Mouse (Mus musculus): ENCODE measurements around the gene 5730522E02Rik. TPM values are rescaled to one million over a fixed set of nuclear protein-coding genes. Genes with fewer than 3 reads are reported as not detected.

5730522E02Rik gene
- polyA plus RNA-seq, 1 experiment: not detected

GRCm38 (mm10) chr11:26063252-26063651 is 147.3 kb downstream of the 5730522E02Rik start:
- H3K27me3 ChIP-seq (ENCODE audit: control insufficient read depth, insufficient read depth, insufficient read length): no peaks in the 10 kb centered on the region
- no peaks in the 10 kb centered on the region for H3K36me3 ChIP-seq (ENCODE audit: control insufficient read depth, insufficient read depth)
- no peak overlapping the region for H3ac ChIP-seq (ENCODE audit: control insufficient read depth, insufficient read length)
- no peaks in the 10 kb centered on the region for H3K79me2 ChIP-seq (ENCODE audit: control insufficient read depth, insufficient read depth)
- no peak overlapping the region for H3K4me2 ChIP-seq (ENCODE audit: low read depth)
- TF ChIP-seq CEBPB (IDR thresholded peaks at IDR 0.05; ENCODE audit: insufficient read depth, poor library complexity, severe bottlenecking): no peak
- TF ChIP-seq USF1 (IDR thresholded peaks at IDR 0.05; ENCODE audit: low read depth): no peak
- no peak for TF ChIP-seq TCF3 (IDR thresholded peaks at IDR 0.05; ENCODE audit: insufficient read length, low read depth)
- TF ChIP-seq POLR2AphosphoS2 (IDR thresholded peaks at IDR 0.05; ENCODE audit: insufficient read length, low read depth): no peak
- no peak for TF ChIP-seq REST (IDR thresholded peaks at IDR 0.05; ENCODE audit: insufficient read depth, insufficient read length)
- H3K4me3 ChIP-seq: no peak overlapping the region

- no peaks in the 10 kb centered on the region for H3K36me3 ChIP-seq (ENCODE audit: control insufficient read depth, insufficient read depth)
- H3K27me3 ChIP-seq (ENCODE audit: control insufficient read depth, insufficient read depth, insufficient read length): no peaks in the 10 kb centered on the region
- no peak overlapping the region for H3ac ChIP-seq (ENCODE audit: control insufficient read depth, insufficient read length)
- no peak for TF ChIP-seq USF1 (IDR thresholded peaks at IDR 0.05; ENCODE audit: low read depth)
- TF ChIP-seq POLR2A (IDR thresholded peaks at IDR 0.05; ENCODE audit: insufficient read length, low read depth): no peak
- TF ChIP-seq TCF3 (IDR thresholded peaks at IDR 0.05; ENCODE audit: insufficient read length, low read depth): no peak
- no peak for TF ChIP-seq POLR2AphosphoS2 (IDR thresholded peaks at IDR 0.05; ENCODE audit: insufficient read length, low read depth)
- TF ChIP-seq TCF12 (IDR thresholded peaks at IDR 0.05; ENCODE audit: insufficient read depth, poor library complexity, severe bottlenecking): no peak
- TF ChIP-seq SRF (IDR thresholded peaks at IDR 0.05; ENCODE audit: control insufficient read depth, insufficient read length, low read depth): no peak
- TF ChIP-seq E2F4 (IDR thresholded peaks at IDR 0.05; ENCODE audit: insufficient read depth): no peak
- no peak for TF ChIP-seq REST (IDR thresholded peaks at IDR 0.05; ENCODE audit: insufficient read depth, insufficient read length)
- no peak for TF ChIP-seq CEBPB (IDR thresholded peaks at IDR 0.05; ENCODE audit: insufficient read depth, poor library complexity, severe bottlenecking)
- TF ChIP-seq MYOD1 (IDR thresholded peaks at IDR 0.05; ENCODE audit: control insufficient read depth in 1 of 3, insufficient read length in 2 of 3, low read depth in 2 of 3): no peak
- no peak for TF ChIP-seq MAX (IDR thresholded peaks at IDR 0.05; ENCODE audit: low read depth)
- H3K4me3 ChIP-seq: no peak overlapping the region
- H3K79me2 ChIP-seq (ENCODE audit: control insufficient read depth, insufficient read depth): no peaks in the 10 kb centered on the region
- no peak overlapping the region for H3K4me2 ChIP-seq (ENCODE audit: low read depth)
These were observed 149.0 kb downstream of the 5730522E02Rik start for GRCm38 (mm10) chr11:26061471-26062137.

GRCm38 (mm10) chr11:26013527-26013926 is 197.0 kb downstream of the 5730522E02Rik start:
- no peak overlapping the region for H3K4me2 ChIP-seq (ENCODE audit: low read depth)
- H3ac ChIP-seq (ENCODE audit: control insufficient read depth, insufficient read length): no peak overlapping the region
- H3K27me3 ChIP-seq (ENCODE audit: control insufficient read depth, insufficient read depth, insufficient read length): no peaks in the 10 kb centered on the region
- H3K79me2 ChIP-seq (ENCODE audit: control insufficient read depth, insufficient read depth): no peaks in the 10 kb centered on the region
- no peak for TF ChIP-seq SRF (IDR thresholded peaks at IDR 0.05; ENCODE audit: control insufficient read depth, insufficient read length, low read depth)
- no peak for TF ChIP-seq TCF3 (IDR thresholded peaks at IDR 0.05; ENCODE audit: insufficient read length, low read depth)
- no peak for TF ChIP-seq USF1 (IDR thresholded peaks at IDR 0.05; ENCODE audit: low read depth)
- no peak for TF ChIP-seq POLR2AphosphoS2 (IDR thresholded peaks at IDR 0.05; ENCODE audit: insufficient read length, low read depth)
- no peak for TF ChIP-seq MYOD1 (IDR thresholded peaks at IDR 0.05; ENCODE audit: control insufficient read depth in 1 of 3, insufficient read length in 2 of 3, low read depth in 2 of 3)
- no peak for TF ChIP-seq POLR2A (IDR thresholded peaks at IDR 0.05; ENCODE audit: insufficient read length, low read depth)
- TF ChIP-seq CEBPB (IDR thresholded peaks at IDR 0.05; ENCODE audit: insufficient read depth, poor library complexity, severe bottlenecking): no peak
- no peak for TF ChIP-seq MYOG (IDR thresholded peaks at IDR 0.05; ENCODE audit: control insufficient read depth in 1 of 3, insufficient read depth in 1 of 3, insufficient read length in 2 of 3, low read depth in 2 of 3)
- no peaks in the 10 kb centered on the region for H3K36me3 ChIP-seq (ENCODE audit: control insufficient read depth, insufficient read depth)
- no peak overlapping the region for H3K4me3 ChIP-seq

- no peaks in the 10 kb centered on the region for H3K36me3 ChIP-seq (ENCODE audit: control insufficient read depth, insufficient read depth)
- no peak overlapping the region for H3K4me3 ChIP-seq
- no peak overlapping the region for H3K4me2 ChIP-seq (ENCODE audit: low read depth)
- no peak overlapping the region for H3ac ChIP-seq (ENCODE audit: control insufficient read depth, insufficient read length)
- TF ChIP-seq TCF3 (IDR thresholded peaks at IDR 0.05; ENCODE audit: insufficient read length, low read depth): no peak
- TF ChIP-seq MYOG (IDR thresholded peaks at IDR 0.05; ENCODE audit: control insufficient read depth in 1 of 3, insufficient read depth in 1 of 3, insufficient read length in 2 of 3, low read depth in 2 of 3): no peak
- TF ChIP-seq CEBPB (IDR thresholded peaks at IDR 0.05; ENCODE audit: insufficient read depth, poor library complexity, severe bottlenecking): no peak
- no peak for TF ChIP-seq TCF12 (IDR thresholded peaks at IDR 0.05; ENCODE audit: insufficient read depth, poor library complexity, severe bottlenecking)
- no peak for TF ChIP-seq POLR2A (IDR thresholded peaks at IDR 0.05; ENCODE audit: insufficient read length, low read depth)
- TF ChIP-seq MYOD1 (IDR thresholded peaks at IDR 0.05; ENCODE audit: control insufficient read depth in 1 of 3, insufficient read length in 2 of 3, low read depth in 2 of 3): no peak
- TF ChIP-seq POLR2AphosphoS2 (IDR thresholded peaks at IDR 0.05; ENCODE audit: insufficient read length, low read depth): no peak
- no peak for TF ChIP-seq USF1 (IDR thresholded peaks at IDR 0.05; ENCODE audit: low read depth)
- no peak for TF ChIP-seq REST (IDR thresholded peaks at IDR 0.05; ENCODE audit: insufficient read depth, insufficient read length)
- TF ChIP-seq E2F4 (IDR thresholded peaks at IDR 0.05; ENCODE audit: insufficient read depth): no peak
- H3K79me2 ChIP-seq (ENCODE audit: control insufficient read depth, insufficient read depth): no peaks in the 10 kb centered on the region
- no peaks in the 10 kb centered on the region for H3K27me3 ChIP-seq (ENCODE audit: control insufficient read depth, insufficient read depth, insufficient read length)
These were observed 206.5 kb downstream of the 5730522E02Rik start for GRCm38 (mm10) chr11:26004018-26004417.

GRCm38 (mm10) chr11:25999738-26000137 is 210.8 kb downstream of the 5730522E02Rik start:
- TF ChIP-seq POLR2A (IDR thresholded peaks at IDR 0.05; ENCODE audit: insufficient read length, low read depth) (no peak), POLR2AphosphoS2 (IDR thresholded peaks at IDR 0.05; ENCODE audit: insufficient read length, low read depth) (no peak), USF1 (IDR thresholded peaks at IDR 0.05; ENCODE audit: low read depth) (no peak), MYOG (IDR thresholded peaks at IDR 0.05; ENCODE audit: control insufficient read depth in 1 of 3, insufficient read depth in 1 of 3, insufficient read length in 2 of 3, low read depth in 2 of 3) (no peak), SRF (IDR thresholded peaks at IDR 0.05; ENCODE audit: control insufficient read depth, insufficient read length, low read depth) (no peak), TCF3 (IDR thresholded peaks at IDR 0.05; ENCODE audit: insufficient read length, low read depth) (no peak), MYOD1 (IDR thresholded peaks at IDR 0.05; ENCODE audit: control insufficient read depth in 1 of 3, insufficient read length in 2 of 3, low read depth in 2 of 3) (no peak), MAX (IDR thresholded peaks at IDR 0.05; ENCODE audit: low read depth) (no peak), TCF12 (IDR thresholded peaks at IDR 0.05; ENCODE audit: insufficient read depth, poor library complexity, severe bottlenecking) (no peak), CEBPB (IDR thresholded peaks at IDR 0.05; ENCODE audit: insufficient read depth, poor library complexity, severe bottlenecking) (no peak), REST (IDR thresholded peaks at IDR 0.05; ENCODE audit: insufficient read depth, insufficient read length) (no peak), E2F4 (IDR thresholded peaks at IDR 0.05; ENCODE audit: insufficient read depth) (no peak)
- no peaks in the 10 kb centered on the region for H3K79me2 ChIP-seq (ENCODE audit: control insufficient read depth, insufficient read depth)
- H3K27me3 ChIP-seq (ENCODE audit: control insufficient read depth, insufficient read depth, insufficient read length): no peaks in the 10 kb centered on the region
- H3ac ChIP-seq (ENCODE audit: control insufficient read depth, insufficient read length): no peak overlapping the region
- H3K36me3 ChIP-seq (ENCODE audit: control insufficient read depth, insufficient read depth): no peaks in the 10 kb centered on the region
- H3K4me2 ChIP-seq (ENCODE audit: low read depth): no peak overlapping the region
- H3K4me3 ChIP-seq: no peak overlapping the region

Data from myocyte (in vitro differentiated cells).